In genomic region chr7:45069671-45070070, GRCm38 (mm10) we compare ENCODE assay signal across 19 mouse cellular contexts. TPM values are rescaled to one million over a fixed set of nuclear protein-coding genes. Genes with fewer than 3 reads are reported as not detected.
A peak's percentile ranks its signal among the peaks of the same experiment; 100 is the strongest.
DNase-seq lines count a peak whose midpoint lies in the region; ATAC-seq and TF ChIP-seq lines count a peak whose summit lies in the region.
"Had no signal": no experiment of that assay in that cellular context is flagged by ENCODE, and none has a peak within 500 bp of the region (broad histone marks: within the 10 kb centered on the region; RNA-seq: fewer than 3 reads in every experiment).

No protein-coding gene starts in this region.

- peak; percentile 70 for DNase-seq in CD4-positive helper T cell, adult 2 months (ENCODE audit: low read depth, low spot score)
- DNase-seq in gastrocnemius, adult 8-10 months (ENCODE audit: low spot score in 2 of 2): no peak
- DNase-seq: adrenal gland, adult 2 months; adrenal gland, postnatal 25 days; cerebellum, adult 2 months; cerebellum, postnatal 14 days; embryo, embryonic 11 days; gastrocnemius, postnatal 14 days had no signal

- H3K9ac ChIP-seq in kidney, embryonic 15.5 days: no peak overlapping the region
- H3K9ac ChIP-seq: embryonic facial prominence, embryonic 15.5 days; heart, embryonic 12.5 days; hindbrain, embryonic 14.5 days had no signal

- H3K4me2 ChIP-seq in kidney, embryonic 15.5 days: no peak overlapping the region
- H3K4me2 ChIP-seq: embryonic facial prominence, embryonic 15.5 days; heart, embryonic 12.5 days; hindbrain, embryonic 14.5 days had no signal

- H3K9me3 ChIP-seq in kidney, embryonic 15.5 days (replicated peaks): no peaks in the 10 kb centered on the region
- H3K9me3 ChIP-seq: embryonic facial prominence, embryonic 15.5 days; forebrain, embryonic 10.5 days; heart, embryonic 12.5 days; hindbrain, embryonic 10.5 days had no signal

- peak; percentile 80 for ATAC-seq in CD4-positive, CD25-positive, alpha-beta regulatory T cell, adult 4 months
- peak; percentile 92 for ATAC-seq in inflammation-experienced regulatory T-cells, adult 6 months
- no peak for ATAC-seq in kidney, embryonic 15.5 days (replicated peaks; ENCODE audit: low FRiP score)
- ATAC-seq: forebrain, embryonic 14.5 days had no signal

- H3K36me3 ChIP-seq in small intestine, adult 2 months (ENCODE audit: control insufficient read depth, insufficient read depth, low read length): peaks cover 5% of the 10 kb centered on the region
- peaks cover 12% of the 10 kb centered on the region for H3K36me3 ChIP-seq in kidney, embryonic 15.5 days

- no peak for TF ChIP-seq POLR2A in small intestine, adult 2 months (IDR thresholded peaks at IDR 0.05; ENCODE audit: low read depth, low read length)

- no peaks in the 10 kb centered on the region; the same call in 1 of the 2 replicates for H3K4me1 ChIP-seq in small intestine, adult 2 months (ENCODE audit: control insufficient read depth, insufficient read depth, insufficient read length, low read length)
- 0 out of 2 replicates have a peak, but pooled peaks cover 5% of the 10 kb centered on the region for H3K4me1 ChIP-seq in kidney, embryonic 15.5 days
- H3K4me1 ChIP-seq: embryonic facial prominence, embryonic 15.5 days; forebrain, embryonic 10.5 days; hindbrain, embryonic 10.5 days had no signal

- H3K27me3 ChIP-seq in small intestine, adult 2 months (ENCODE audit: control insufficient read depth, insufficient read depth, low read length): no peaks in the 10 kb centered on the region
- no peaks in the 10 kb centered on the region for H3K27me3 ChIP-seq in kidney, embryonic 15.5 days
- H3K27me3 ChIP-seq: embryonic facial prominence, embryonic 15.5 days; heart, embryonic 12.5 days had no signal

- no peak for TF ChIP-seq CTCF in small intestine, adult 2 months (IDR thresholded peaks at IDR 0.05; ENCODE audit: extremely low read depth, insufficient read length, insufficient replicate concordance, low read depth, low read length)

- 76% methylated on average over 2 of the region's 2 CpGs for WGBS in small intestine, adult 2 months
- 85% methylated on average over 2 of the region's 2 CpGs for WGBS in kidney, embryonic 15.5 days

- no peak overlapping the region for H3K4me3 ChIP-seq in small intestine, adult 2 months (ENCODE audit: low read depth, low read length)
- H3K4me3 ChIP-seq in kidney, embryonic 15.5 days (replicated peaks): no peak overlapping the region
- H3K4me3 ChIP-seq: embryonic facial prominence, embryonic 15.5 days; erythroblast, embryonic 14.5 days; forebrain, embryonic 10.5 days; heart, embryonic 12.5 days; hindbrain, embryonic 10.5 days had no signal

- H3K27ac ChIP-seq in small intestine, adult 2 months (ENCODE audit: insufficient read depth, low read depth, low read length): 0 out of 2 replicates have a peak overlapping the region, but pooled peaks have one; percentile 37
- no peak overlapping the region for H3K27ac ChIP-seq in kidney, embryonic 15.5 days
- H3K27ac ChIP-seq: embryonic facial prominence, embryonic 15.5 days; forebrain, embryonic 10.5 days; hindbrain, embryonic 10.5 days; hindbrain, embryonic 14.5 days had no signal

RNA-seq across cellular contexts. Expression of gene Prrg2, which starts 7.2 kb away (rescaled TPM):
- 1 to 10 TPM; 1.7 to 2.8 TPM for polyA plus RNA-seq in CD4-positive, CD25-positive, alpha-beta regulatory T cell, adult 4 months (2017; shearing (Covaris generic))
- 1 to 10 TPM; 2.0 to 2.3 (median 2.1) TPM for polyA plus RNA-seq in inflammation-experienced regulatory T-cells, adult 6 months (2017; shearing (Covaris generic))
- polyA plus RNA-seq in small intestine, adult 2 months (2012; rRNA removed): 81.7 and 172 TPM in 2 replicates
- total RNA-seq in gastrocnemius, adult 8-10 months (2022): 10 to 100 TPM in 2 of 4 experiments, 1 to 10 TPM in 2; 7.2 to 13.3 (median 10.6) TPM
- polyA plus RNA-seq in kidney, embryonic 15.5 days (2015; fragmentation: Nextera tagmentation; extraction: Ambion mirVana): 33.7 and 36.2 TPM in 2 replicates

RNA-seq across cellular contexts. Expression of gene Nosip, which starts 7.4 kb away (rescaled TPM):
- polyA plus RNA-seq in CD4-positive, CD25-positive, alpha-beta regulatory T cell, adult 4 months (2017; shearing (Covaris generic)): 100 to 1,000 TPM; 158 to 199 TPM
- 100 to 1,000 TPM; 129 to 164 (median 158) TPM for polyA plus RNA-seq in inflammation-experienced regulatory T-cells, adult 6 months (2017; shearing (Covaris generic))
- 39.3 and 92.7 TPM in 2 replicates for polyA plus RNA-seq in small intestine, adult 2 months (2012; rRNA removed)
- total RNA-seq in gastrocnemius, adult 8-10 months (2022): 10 to 100 TPM; 24.5 to 31.0 (median 28.2) TPM
- polyA plus RNA-seq in kidney, embryonic 15.5 days (2015; fragmentation: Nextera tagmentation; extraction: Ambion mirVana): 71.5 and 79.5 TPM in 2 replicates

RNA-seq across cellular contexts. Expression of gene Prr12, which starts 17.0 kb away (rescaled TPM):
- 10 to 100 TPM; 10.8 to 10.9 TPM for polyA plus RNA-seq in CD4-positive, CD25-positive, alpha-beta regulatory T cell, adult 4 months (2017; shearing (Covaris generic))
- polyA plus RNA-seq in inflammation-experienced regulatory T-cells, adult 6 months (2017; shearing (Covaris generic)): 10 to 100 TPM in 1 of 3 experiments, 1 to 10 TPM in 2; 5.0 to 12.9 (median 9.8) TPM
- 8.1 and 13.2 TPM in 2 replicates for polyA plus RNA-seq in small intestine, adult 2 months (2012; rRNA removed)
- total RNA-seq in gastrocnemius, adult 8-10 months (2022): 10 to 100 TPM; 15.3 to 17.5 (median 15.9) TPM
- polyA plus RNA-seq in kidney, embryonic 15.5 days (2015; fragmentation: Nextera tagmentation; extraction: Ambion mirVana): 10.3 and 11.3 TPM in 2 replicates

RNA-seq across cellular contexts. Expression of gene Rcn3, which starts 22.4 kb away (rescaled TPM):
- 10 to 100 TPM in 1 of 2 experiments, 1 to 10 TPM in 1; 7.6 to 66.3 TPM for polyA plus RNA-seq in CD4-positive, CD25-positive, alpha-beta regulatory T cell, adult 4 months (2017; shearing (Covaris generic))
- 1 to 10 TPM; 1.7 to 6.5 (median 5.7) TPM for polyA plus RNA-seq in inflammation-experienced regulatory T-cells, adult 6 months (2017; shearing (Covaris generic))
- 40.0 and 49.9 TPM in 2 replicates for polyA plus RNA-seq in small intestine, adult 2 months (2012; rRNA removed)
- total RNA-seq in gastrocnemius, adult 8-10 months (2022): 10 to 100 TPM in 1 of 4 experiments, 1 to 10 TPM in 3; 4.1 to 10.2 (median 7.5) TPM
- 322 and 362 TPM in 2 replicates for polyA plus RNA-seq in kidney, embryonic 15.5 days (2015; fragmentation: Nextera tagmentation; extraction: Ambion mirVana)

RNA-seq across cellular contexts. Expression of gene Fcgrt, which starts 34.0 kb away (rescaled TPM):
- polyA plus RNA-seq in CD4-positive, CD25-positive, alpha-beta regulatory T cell, adult 4 months (2017; shearing (Covaris generic)): 1 to 10 TPM; 2.3 to 3.8 TPM
- 1 to 10 TPM in 2 of 3 experiments, under 1 TPM in 1; 0.81 to 3.0 (median 1.8) TPM for polyA plus RNA-seq in inflammation-experienced regulatory T-cells, adult 6 months (2017; shearing (Covaris generic))
- polyA plus RNA-seq in small intestine, adult 2 months (2012; rRNA removed): 47.9 and 78.3 TPM in 2 replicates
- 10 to 100 TPM; 23.8 to 37.0 (median 30.0) TPM for total RNA-seq in gastrocnemius, adult 8-10 months (2022)
- polyA plus RNA-seq in kidney, embryonic 15.5 days (2015; fragmentation: Nextera tagmentation; extraction: Ambion mirVana): 78.0 and 93.5 TPM in 2 replicates
